Mouse (Mus musculus): ENCODE measurements around the gene Pik3ap1. TPM values are rescaled to one million over a fixed set of nuclear protein-coding genes. Genes with fewer than 3 reads are reported as not detected.
A peak's percentile ranks its signal among the peaks of the same experiment; 100 is the strongest.

Pik3ap1 gene
- total RNA-seq, 2 experiments from 2014 or later = 2.0 to 3.2 TPM

DNA sequence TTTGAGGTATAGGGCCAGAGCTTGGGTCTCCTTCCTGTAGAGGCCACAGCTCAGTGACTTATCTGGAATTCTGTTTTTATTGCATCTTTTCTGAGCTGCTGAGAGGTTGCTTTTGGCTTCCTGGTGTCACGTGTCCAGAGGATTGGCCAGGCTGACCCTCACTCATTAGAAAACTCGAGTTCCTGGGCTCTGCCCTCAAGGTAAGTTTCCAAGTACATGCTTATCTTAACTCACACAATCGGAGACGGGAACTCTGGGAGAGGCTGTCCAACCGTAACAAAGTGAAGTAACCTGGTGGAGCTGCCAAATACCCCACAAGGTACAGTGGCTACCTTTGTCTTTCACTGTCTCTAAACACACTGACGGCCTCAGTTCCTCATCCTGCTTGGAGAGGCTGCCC, 81.5 kb downstream of the Pik3ap1 start:
- intact Hi-C loops (cut with DNase I) = no loop called here
- DNase-seq (ENCODE audit: extremely low spot score in 1 of 2, low spot score in 2 of 2) = no peak

DNA sequence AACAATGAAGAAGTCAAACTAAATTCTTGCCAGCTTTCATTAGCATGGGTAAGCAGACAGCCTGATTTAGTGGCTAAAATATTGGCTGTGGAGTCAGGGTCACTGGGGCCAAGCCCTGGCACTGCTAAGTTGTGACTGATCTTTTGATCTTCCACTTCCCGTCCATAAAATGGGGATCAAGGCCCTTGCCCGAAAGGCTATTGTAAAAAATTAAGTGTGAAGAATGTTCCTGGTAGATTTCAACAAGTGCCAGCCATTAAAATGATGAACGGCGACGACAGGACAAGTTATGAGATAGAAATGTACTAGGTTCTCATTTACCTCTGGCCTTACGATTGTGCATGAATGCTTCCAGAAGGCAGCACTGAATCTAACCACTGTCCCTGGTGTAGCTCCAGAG, 83.0 kb downstream of the Pik3ap1 start:
- intact Hi-C loops (cut with DNase I) = no loop called here
- no peak for DNase-seq (ENCODE audit: extremely low spot score in 1 of 2, low spot score in 2 of 2)

DNA sequence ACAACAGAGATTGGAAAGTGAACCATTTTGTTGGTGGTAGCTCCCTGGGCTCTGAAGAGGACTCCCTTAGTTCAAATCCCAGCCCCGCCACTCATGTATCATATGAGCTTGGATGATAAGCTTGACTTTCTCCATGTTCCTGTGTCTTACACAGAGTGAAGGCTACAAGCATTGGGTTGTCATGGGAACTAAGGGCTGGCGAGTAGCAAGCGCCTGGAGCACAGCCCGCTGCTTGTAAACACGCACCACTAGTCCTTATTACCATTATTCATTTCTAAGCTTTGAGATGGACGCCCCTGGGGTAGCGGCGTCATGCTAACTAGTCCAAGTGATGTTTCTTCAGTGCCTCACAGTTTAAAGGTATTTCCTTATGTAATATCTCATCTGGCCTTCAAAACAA, 85.5 kb downstream of the Pik3ap1 start:
- intact Hi-C loops (cut with DNase I) = no loop called here
- no peak for DNase-seq (ENCODE audit: extremely low spot score in 1 of 2, low spot score in 2 of 2)

DNA sequence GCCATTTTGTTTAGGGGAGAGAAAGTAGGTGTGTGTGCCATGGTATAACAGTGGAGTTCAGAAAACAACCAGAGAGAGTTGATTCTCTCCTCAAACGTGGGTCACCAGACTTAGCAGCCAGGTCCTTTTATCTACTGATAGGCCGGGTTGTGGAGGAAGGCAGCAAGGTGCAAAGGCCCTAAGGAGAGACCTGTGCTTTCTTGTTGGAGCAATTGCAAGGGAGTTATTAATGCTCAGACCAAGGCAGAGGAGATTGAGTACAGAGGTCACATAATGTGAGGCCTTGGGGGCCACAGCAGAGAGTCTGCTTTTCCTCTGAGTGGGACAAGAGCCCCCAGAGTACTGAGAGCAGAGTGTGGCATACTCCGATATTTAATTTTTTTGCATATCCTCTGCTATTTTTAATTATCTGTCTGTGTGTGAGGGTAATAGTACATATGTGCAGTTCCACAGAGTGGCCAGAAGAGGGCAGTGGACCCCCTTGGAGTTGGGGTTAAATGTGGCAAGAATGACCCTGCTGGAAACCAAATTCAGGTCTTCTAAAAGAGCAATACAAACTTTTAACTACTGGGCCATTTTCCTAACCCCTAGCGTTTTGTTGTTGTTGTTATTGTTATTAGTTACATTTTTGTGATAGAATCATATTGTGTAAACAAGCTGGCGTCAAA, 93.8 kb downstream of the Pik3ap1 start:
- intact Hi-C loops (cut with DNase I) = no loop called here
- no peak for DNase-seq (ENCODE audit: extremely low spot score in 1 of 2, low spot score in 2 of 2)

DNA sequence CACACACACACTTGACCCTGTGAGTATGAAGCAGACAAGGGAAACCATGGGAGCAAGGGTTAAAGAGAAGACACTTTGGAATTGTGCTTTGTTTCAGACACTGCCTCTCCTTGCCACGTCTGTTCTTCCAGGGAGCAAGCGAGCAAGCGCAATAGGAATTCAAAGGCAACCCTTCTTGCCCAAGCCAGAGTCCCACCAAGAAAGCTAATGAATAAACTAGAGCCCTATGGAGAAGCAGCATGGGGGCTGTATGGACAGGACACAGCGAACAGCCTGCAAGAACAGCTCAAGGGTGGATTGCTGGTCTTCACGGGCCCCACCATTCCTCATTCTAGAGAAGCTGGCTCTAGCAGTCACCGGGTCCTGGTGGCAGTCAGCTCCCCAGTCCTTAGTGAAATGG, 96.3 kb downstream of the Pik3ap1 start:
- intact Hi-C loops (cut with DNase I) = no loop called here
- no peak for DNase-seq (ENCODE audit: extremely low spot score in 1 of 2, low spot score in 2 of 2)

DNA sequence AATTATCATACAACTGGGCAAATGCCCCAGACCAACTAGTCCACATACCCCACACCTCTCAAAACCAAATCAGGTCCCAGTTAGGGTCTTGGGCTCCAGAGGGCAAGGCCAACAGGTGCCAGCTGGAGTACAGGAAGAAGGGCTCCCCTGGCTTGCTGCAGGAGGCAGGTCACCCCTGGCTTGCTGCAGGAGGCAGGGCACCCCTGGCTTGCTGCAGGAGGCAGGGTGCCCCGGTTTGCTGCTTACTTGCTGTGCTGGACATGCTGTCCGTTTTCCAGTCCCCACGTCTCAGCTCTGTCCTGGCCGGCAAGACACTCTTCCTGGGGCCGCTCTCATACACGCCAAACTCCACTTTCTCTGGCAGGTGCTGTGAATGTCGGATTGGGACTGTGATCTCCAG, 97.7 kb downstream of the Pik3ap1 start:
- no peak for DNase-seq (ENCODE audit: extremely low spot score in 1 of 2, low spot score in 2 of 2)
- intact Hi-C loops (cut with DNase I) = no loop called here

DNA sequence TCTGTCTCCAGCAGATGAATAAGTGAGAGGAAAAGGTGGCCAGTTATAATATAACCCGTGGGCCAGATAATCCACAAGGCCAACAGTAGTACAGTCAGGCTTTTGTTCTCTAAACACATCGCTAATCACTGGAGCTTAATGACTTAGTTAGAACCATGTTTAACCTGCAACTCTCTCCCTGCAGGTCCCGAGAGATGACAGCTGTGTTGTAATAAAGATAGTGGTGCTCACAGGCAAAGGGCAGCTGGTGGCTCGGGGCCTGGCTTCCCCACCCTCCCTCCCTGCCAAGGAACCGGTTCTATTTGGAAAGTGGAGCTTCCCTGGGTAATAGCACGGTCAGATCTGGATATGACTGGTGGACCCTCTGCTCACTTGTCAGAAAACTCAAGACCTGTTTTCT, 100.4 kb downstream of the Pik3ap1 start:
- intact Hi-C loops (cut with DNase I) = no loop called here
- no peak for DNase-seq (ENCODE audit: extremely low spot score in 1 of 2, low spot score in 2 of 2)

DNA sequence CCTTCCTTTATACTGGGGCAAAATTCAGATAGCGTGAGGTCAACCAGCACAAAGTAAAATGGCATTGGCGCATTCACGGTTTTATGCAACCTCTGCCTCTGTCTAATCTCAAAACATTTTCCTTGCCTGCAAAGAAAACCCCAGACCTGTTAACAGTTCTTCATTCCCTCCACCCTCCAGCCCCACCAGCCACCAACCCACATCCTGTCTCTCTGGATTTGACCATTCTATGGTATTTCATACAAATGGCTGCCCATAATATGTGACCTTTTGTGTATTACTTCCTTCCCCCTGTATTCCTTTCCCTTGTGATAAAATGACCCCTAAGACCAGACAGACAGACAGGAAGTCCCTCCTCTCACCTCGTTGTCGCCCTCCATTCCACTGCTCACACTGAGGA, 102.2 kb downstream of the Pik3ap1 start:
- DNase-seq (ENCODE audit: extremely low spot score in 1 of 2, low spot score in 2 of 2) = no peak
- intact Hi-C loops (cut with DNase I) = no loop called here

DNA sequence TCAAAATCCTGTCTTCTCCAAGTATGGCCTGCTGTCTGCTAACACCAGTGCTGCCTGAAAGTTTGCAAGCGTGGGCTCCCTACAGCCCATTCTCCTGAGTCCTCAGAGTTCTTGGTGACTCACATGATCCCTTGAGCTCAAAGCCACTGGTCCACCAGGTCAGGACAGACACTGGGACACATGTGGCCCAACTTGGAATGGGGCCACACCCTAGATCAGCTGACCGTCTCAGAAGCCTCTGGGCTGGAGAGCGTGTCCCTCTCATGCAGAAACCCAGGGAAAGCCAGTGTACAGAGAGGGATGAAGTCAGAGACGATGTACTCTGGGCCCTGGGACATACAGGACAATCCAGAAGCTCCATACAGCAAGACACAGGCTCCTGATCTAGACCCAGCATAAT, 102.7 kb downstream of the Pik3ap1 start:
- no peak for DNase-seq (ENCODE audit: extremely low spot score in 1 of 2, low spot score in 2 of 2)
- intact Hi-C loops (cut with DNase I) = no loop called here

DNA sequence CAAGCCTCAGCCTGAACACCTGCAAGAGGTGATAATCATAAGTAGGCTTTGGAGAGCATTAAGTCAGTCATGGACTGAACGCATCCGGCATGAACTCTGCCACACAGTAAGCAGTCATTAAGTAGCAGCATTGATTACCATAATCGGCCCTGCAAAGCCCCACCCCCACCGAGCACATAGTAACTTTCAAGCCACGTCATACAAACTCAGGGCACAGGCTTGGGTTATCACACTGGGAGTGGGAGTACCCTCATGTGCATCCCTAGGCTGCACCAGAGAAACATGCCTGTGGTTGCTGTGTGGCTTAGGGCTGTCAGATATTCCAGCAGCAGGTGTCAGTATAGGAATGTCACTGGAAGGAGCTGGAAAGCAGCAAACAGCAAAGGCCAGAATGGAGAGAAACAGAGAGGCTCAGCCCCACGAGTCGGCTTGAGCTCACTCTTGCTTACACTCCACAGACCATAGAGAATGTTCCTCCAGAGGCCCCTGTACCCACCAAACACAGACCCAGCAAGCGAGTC, 105.1 kb downstream of the Pik3ap1 start:
- DNase-seq (ENCODE audit: extremely low spot score in 1 of 2, low spot score in 2 of 2) = no peak
- intact Hi-C loops (cut with DNase I) = no loop called here

DNA sequence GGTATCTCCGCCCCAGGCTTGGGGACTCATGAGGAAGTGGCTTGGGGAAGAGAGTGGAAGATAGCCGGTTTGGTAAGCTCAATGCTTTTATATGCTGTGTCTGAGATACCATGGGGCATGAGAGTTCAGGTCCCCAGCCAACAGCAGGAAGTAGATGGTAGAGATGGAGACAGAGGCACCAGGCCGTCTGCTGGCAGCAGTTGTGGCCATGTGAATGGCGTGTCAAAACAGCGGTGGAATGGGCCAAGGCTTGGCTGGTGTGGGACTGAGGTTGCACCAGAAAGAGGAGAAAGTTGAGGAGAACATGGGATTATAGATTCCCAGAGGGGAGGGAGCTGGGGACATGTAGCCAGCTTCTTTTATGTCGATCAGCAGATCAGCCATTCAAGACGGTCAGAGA, 106.3 kb downstream of the Pik3ap1 start:
- no peak for DNase-seq (ENCODE audit: extremely low spot score in 1 of 2, low spot score in 2 of 2)
- intact Hi-C loops (cut with DNase I) = no loop called here

DNA sequence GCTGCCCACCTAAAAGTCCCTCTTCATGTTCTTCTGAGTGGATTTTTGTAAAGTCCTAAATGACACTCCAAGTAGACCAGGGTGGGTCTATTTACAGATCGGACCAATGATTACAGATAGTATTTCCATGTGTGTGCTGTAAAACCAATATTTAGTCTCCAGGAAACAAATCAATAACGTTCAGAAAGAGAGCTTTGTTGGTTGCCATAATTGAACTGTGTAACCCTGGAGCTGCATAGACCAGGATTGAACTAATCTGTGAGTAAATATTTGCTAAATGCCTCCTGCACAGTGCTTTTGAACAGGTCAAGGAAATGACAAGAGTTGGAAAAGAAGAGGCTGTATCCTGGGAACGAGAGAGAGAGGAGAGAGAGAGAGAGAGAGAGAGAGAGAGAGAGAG, 109.3 kb downstream of the Pik3ap1 start:
- intact Hi-C loops (cut with DNase I) = no loop called here
- DNase-seq (ENCODE audit: extremely low spot score in 1 of 2, low spot score in 2 of 2) = no peak

DNA sequence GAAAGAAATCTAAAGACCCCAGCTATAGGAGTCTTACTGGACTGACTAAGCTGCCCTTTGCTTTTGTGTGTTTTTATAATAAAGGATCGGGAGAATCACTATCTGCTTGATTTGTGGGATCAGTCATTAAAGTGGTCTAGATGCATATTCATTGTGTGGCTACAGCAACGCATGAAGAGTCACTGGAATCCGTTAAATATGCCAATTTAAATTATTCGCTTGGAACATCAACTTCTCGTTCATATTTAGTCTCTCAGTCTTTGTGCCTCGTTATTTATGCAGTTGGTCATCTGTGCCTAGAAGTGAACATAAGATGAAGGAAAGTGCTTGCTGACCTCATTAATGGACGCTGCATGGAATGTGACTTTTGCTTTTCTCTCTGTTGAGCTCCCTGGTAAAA, 114.0 kb downstream of the Pik3ap1 start:
- intact Hi-C loops (cut with DNase I) = no loop called here

DNA sequence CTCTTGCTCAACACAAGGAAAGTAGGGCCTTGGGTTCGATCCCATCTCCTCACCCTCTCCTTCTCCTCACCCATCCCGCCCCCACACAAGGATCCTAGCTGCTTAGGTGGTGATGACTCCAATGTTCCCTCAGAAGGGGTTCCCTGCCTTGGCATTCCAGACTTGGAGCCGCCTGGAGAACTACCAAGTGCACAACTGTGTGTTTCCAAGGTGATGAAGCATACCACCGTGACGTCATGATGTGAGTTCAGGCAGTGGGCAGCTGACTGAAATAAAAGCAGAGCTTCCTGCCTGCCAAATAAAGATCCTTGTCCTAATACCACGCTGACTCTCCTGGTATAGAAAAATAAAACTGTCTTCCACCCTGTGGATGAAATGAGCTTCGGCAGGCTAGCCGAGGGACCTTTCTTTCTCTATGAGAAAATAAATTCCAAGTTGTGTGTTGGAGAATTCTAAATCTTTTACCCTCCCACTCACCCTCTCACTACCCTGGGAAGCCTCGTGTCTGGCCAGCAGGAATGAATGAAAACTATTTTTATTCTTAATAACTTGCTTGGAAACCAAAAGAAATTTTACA, 114.7 kb downstream of the Pik3ap1 start:
- DNase-seq (ENCODE audit: extremely low spot score in 1 of 2, low spot score in 2 of 2) = peak; percentile 44 to 66
- intact Hi-C loops (cut with DNase I) = no loop called here

More for the DNA sequence above, 114.0 kb downstream of the Pik3ap1 start:
- no peak for DNase-seq (ENCODE audit: extremely low spot score in 1 of 2, low spot score in 2 of 2)

DNA sequence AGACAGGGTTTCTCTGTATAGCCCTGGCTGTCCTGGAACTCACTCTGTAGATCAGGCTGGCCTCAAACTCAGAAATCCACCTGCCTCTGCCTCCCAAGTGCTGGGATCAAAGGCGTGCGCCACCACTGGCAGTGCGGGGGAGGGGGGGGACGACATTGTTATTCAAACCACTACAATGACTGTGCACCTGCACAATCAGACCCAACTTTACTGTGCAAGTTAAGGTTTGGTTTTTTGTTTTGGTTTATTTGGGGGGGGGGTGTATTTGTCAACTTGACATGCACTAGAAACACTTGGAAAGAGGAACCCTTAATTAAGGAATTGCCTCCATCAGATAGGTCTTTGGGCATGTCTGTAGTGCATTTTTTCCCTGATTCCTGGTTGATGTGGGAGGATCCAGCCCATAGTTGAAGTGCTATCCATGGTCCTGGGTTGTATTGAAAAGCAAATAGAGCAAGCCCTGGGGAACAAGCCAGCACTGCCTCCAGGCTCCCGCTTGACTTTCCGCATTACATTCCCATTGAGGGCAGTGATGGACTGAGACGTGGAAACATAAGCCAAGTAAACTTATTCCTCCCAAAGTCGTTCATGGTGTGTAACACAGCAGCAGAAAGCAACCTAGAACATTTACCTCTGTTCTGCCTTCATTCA, 118.5 kb downstream of the Pik3ap1 start:
- intact Hi-C loops (cut with DNase I) = loop anchor here (10.0 kb wide), 1 partner anchor 488 kb away; no protein-coding TSS in a partner anchor
- no peak for DNase-seq (ENCODE audit: extremely low spot score in 1 of 2, low spot score in 2 of 2)

DNA sequence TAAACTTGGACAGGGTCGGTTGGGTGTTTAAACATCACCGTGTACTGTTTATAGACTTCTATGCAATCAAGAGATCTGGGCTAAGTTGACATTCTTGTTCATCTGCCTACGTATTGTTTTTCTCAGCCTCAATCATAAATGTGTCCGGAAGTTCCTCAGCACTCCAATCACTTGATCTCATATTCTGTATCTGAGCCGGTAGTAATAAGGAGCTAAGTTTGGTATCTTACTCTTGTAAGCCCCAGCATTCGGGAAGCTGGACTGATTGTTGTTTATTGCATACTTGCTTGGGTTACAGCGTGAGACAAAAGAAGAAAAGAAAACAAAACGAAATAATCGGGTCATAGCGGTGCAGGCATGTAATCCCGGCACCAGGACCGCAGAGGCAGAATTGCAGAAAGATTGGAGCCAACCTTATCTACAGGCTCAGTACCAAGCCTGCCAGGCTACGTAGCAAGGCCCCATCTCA, 120.5 kb downstream of the Pik3ap1 start:
- intact Hi-C loops (cut with DNase I) = loop anchor here (10.0 kb wide), 1 partner anchor 490 kb away; no protein-coding TSS in a partner anchor
- DNase-seq (ENCODE audit: extremely low spot score in 1 of 2, low spot score in 2 of 2) = no peak

DNA sequence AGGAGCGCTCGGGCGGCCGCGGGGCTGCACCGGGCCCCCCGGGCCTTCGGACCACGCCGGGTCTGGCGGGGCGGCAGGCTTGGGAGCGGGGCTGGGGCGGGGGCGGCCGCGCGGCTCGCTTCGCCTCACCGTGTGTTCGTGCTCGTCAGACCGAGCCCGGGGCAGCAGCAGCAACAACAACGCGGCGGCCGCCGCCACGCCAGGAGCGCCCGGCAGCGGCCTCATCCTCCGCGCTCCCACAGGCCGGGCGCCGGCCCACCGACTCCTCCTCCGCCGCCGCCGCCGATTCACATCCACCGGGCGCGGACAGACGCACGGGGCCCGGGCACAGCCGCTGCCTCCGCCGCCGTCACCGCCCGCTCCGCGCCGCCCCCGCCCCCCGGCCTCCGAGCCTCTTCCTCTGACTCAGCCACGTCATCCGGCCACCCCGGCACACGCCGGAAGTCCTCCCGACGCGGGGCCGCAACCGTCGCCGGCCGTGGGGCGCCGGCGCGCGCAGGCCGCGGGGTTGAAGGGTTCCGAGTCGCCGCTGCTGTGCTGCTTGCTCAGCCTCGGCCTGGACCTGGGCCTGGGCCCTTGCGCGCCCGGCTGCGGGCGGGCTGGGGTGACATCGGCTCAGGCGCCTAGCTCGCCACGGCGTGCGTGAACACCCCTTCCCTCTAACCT, 121.1 kb downstream of the Pik3ap1 start, which contains the start of gene Tm9sf3:
TSS of gene Tm9sf3 (minus strand) at position 368 of the 666 bp plus-strand sequence.
- DNase-seq (ENCODE audit: extremely low spot score in 1 of 2, low spot score in 2 of 2) = peak; percentile 79 to 94
- intact Hi-C loops (cut with DNase I) = loop anchor here (10.0 kb wide), 1 partner anchor 491 kb away; no protein-coding TSS in a partner anchor

DNA sequence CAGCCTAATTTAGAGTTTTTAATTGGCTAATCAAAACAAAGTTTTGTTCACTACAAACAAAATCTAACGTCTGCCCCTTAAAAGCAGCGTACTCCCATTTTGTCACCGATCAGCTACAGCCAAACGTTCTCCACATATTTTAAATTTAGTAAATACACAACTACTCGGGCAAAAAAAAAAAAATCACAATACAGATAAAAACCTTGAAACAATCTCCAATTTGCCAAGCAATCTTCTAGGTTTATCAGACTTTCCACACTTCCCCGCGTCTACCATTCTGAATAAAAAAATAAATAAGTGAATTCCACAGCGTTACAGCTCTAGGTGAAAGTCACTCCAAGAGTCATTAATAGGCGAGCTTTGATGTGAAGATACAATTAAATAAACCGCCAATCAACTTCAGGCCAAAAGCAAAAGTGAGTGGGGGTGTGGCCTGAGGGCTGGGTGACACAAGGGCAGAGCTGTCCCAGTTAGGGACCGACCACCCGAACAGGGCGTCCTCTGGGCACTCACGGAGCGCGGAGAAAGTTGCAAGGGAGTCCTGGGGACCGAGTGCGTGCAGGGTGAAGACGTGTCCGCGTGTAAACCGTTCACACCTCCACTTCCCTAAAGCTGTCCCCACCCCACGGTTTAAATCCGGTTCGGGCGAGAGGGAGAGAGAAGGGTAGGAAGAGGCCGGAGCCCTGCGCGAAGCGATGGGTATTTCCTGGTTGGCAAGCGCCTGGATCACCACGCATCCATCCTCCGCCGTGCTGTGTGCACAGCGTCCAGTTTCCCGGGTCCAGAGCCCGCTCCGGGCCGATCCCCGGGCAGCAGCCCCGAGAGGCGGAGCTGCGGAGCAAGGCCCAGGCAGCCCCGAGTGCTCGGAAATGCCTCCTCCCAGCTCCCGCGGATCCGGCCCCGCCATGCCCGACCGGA, 121.9 kb downstream of the Pik3ap1 start:
- intact Hi-C loops (cut with DNase I) = loop anchor here (10.0 kb wide), 1 partner anchor 492 kb away; no protein-coding TSS in a partner anchor
- DNase-seq (ENCODE audit: extremely low spot score in 1 of 2, low spot score in 2 of 2) = peak in 1 of 2 experiments; percentile 82

Measured in left cerebral cortex, postnatal 10 days (tissue).